Mouse (Mus musculus) stomach, embryonic 14.5 days (tissue): ENCODE data around the gene Recql. TPM values are rescaled to one million over a fixed set of nuclear protein-coding genes. Genes with fewer than 3 reads are reported as not detected.
"Not testable (repeated sequence)": the region's sequence is repeated elsewhere in the genome, so short reads cannot be mapped to it uniquely, and the experiment has no call there.

Experiments
- ATAC-seq: fragments of 200-750 bp; cut with Nextera tagmentation; 2 replicates; pipeline ENCODE4 v1.8.0; 2017; ENCODE audit warnings: low read depth, moderate TSS enrichment; ENCODE audit not compliant: insufficient number of reproducible peaks, insufficient read depth, low FRiP score
- H3K27ac ChIP-seq: fragments of 300-500 bp; sonication (generic); 2 replicates; pipeline ENCODE4 v1.5.1; 2014; ENCODE audit warnings: mild to moderate bottlenecking, low read length, moderate library complexity, mixed read lengths
- H3K27me3 ChIP-seq: fragments of 300-500 bp; sonication (generic); 2 replicates; pipeline ENCODE4 v1.6.1; 2014; ENCODE audit warnings: low read length, control low read depth, mixed read lengths; ENCODE audit not compliant: control insufficient read depth, insufficient read depth
- H3K36me3 ChIP-seq: fragments of 300-500 bp; sonication (generic); 2 replicates; pipeline ENCODE4 v1.6.1; 2014; ENCODE audit warnings: mild to moderate bottlenecking, control low read depth, low read length, moderate library complexity, mixed read lengths; ENCODE audit not compliant: control insufficient read depth, insufficient read depth
- H3K4me1 ChIP-seq: fragments of 300-500 bp; sonication (generic); 2 replicates; pipeline ENCODE4 v1.6.1; 2014; ENCODE audit warnings: low read length, control low read depth, mixed read lengths; ENCODE audit not compliant: control insufficient read depth, insufficient read depth
- H3K4me2 ChIP-seq: fragments of 300-500 bp; sonication (generic); replicated peaks from 2 replicates; pipeline ENCODE4 v1.6.1; 2014; ENCODE audit warnings: low read depth, low read length, control low read depth
- H3K4me3 ChIP-seq: fragments of 300-500 bp; sonication (generic); 2 replicates; pipeline ENCODE4 v1.5.1; 2014; ENCODE audit warnings: low read depth, low read length, control low read depth
- H3K9ac ChIP-seq: fragments of 300-500 bp; sonication (generic); replicated peaks from 2 replicates; pipeline ENCODE4 v1.6.1; 2014; ENCODE audit warnings: low read depth, mild to moderate bottlenecking, control low read depth, low read length, moderate library complexity, mixed read lengths
- H3K9me3 ChIP-seq: fragments of 300-500 bp; sonication (generic); 2 replicates; pipeline ENCODE4 v1.6.1; 2016; ENCODE audit warnings: low read depth, low read length, control low read depth; ENCODE audit not compliant: control insufficient read depth
- WGBS: fragments of 180-500 bp; shearing (Covaris S2); extraction: QIAGEN DNeasy Blood & Tissue Kit; methylation state at CpG from one replicate; pipeline ENCODE4 v1.1.7; 2014; 5-methylcytosine and 5-hydroxymethylcytosine counted together
- polyA plus RNA-seq: library from polyadenylated mRNA; unstranded; fragments of >200 nt; fragmentation: Nextera tagmentation; extraction: Ambion mirVana; gene quantifications from 2 replicates; pipeline ENCODE4 v1.2.1, GENCODE M21; 2014

Gene Recql
- polyA plus RNA-seq, 1 experiment from 2014 or later = 25.7 TPM

- no peak overlapping the region for H3K27ac ChIP-seq
- H3K27me3 ChIP-seq = no peaks in the 10 kb centered on the region
- H3K4me1 ChIP-seq = no peaks in the 10 kb centered on the region
- H3K4me3 ChIP-seq = no peak overlapping the region
- ATAC-seq = no peak
- peaks cover 32% of the 10 kb centered on the region for H3K36me3 ChIP-seq
- no peak overlapping the region for H3K4me2 ChIP-seq
- WGBS = 80% methylated on average over 7 of the region's 7 CpGs
- H3K9me3 ChIP-seq = no peaks in the 10 kb centered on the region
- H3K9ac ChIP-seq = no peak overlapping the region
Observed at GRCm38 (mm10) chr6:142357106-142357505, 29.8 kb downstream of the Recql start.

- not testable (repeated sequence) for H3K27ac ChIP-seq, H3K9ac ChIP-seq, H3K27me3 ChIP-seq, H3K4me3 ChIP-seq, H3K4me1 ChIP-seq, ATAC-seq, H3K9me3 ChIP-seq, H3K4me2 ChIP-seq
- peaks cover 26% of the 10 kb centered on the region for H3K36me3 ChIP-seq
- WGBS = 81% methylated on average over 3 of the region's 3 CpGs
Observed at GRCm38 (mm10) chr6:142352099-142352498, 34.8 kb downstream of the Recql start.

GRCm38 (mm10) chr6:142347431-142348385 lies 39.2 kb downstream of the Recql start:
- no peak for ATAC-seq
- no peak overlapping the region for H3K27ac ChIP-seq
- H3K9me3 ChIP-seq = no peaks in the 10 kb centered on the region
- H3K27me3 ChIP-seq = no peaks in the 10 kb centered on the region
- no peak overlapping the region for H3K9ac ChIP-seq
- H3K4me2 ChIP-seq = no peak overlapping the region
- 69% methylated on average over 11 of the region's 11 CpGs for WGBS
- H3K4me1 ChIP-seq = peaks cover 7% of the 10 kb centered on the region; the same call in 1 of the 2 replicates
- H3K36me3 ChIP-seq = peaks cover 16% of the 10 kb centered on the region
- H3K4me3 ChIP-seq = no peak overlapping the region

- peak; percentile 40; the same call in 1 of the 2 replicates for ATAC-seq
- Histone ChIP-seq H3K4me2 (peak overlapping the region; percentile 53), H3K4me1 (peaks cover 7% of the 10 kb centered on the region; the same call in 1 of the 2 replicates), H3K4me3 (peak overlapping the region; percentile 63), H3K36me3 (peaks cover 16% of the 10 kb centered on the region), H3K27ac (peak overlapping the region; percentile 84; the same call in 1 of the 2 replicates), H3K9ac (peak overlapping the region; percentile 45), H3K27me3 (no peaks in the 10 kb centered on the region), H3K9me3 (no peaks in the 10 kb centered on the region)
- 41% methylated on average over 12 of the region's 12 CpGs for WGBS
Observed at GRCm38 (mm10) chr6:142346181-142347110, 40.4 kb downstream of the Recql start.

GRCm38 (mm10) chr6:142345440-142346038 lies 41.3 kb downstream of the Recql start, which contains the start of gene Pyroxd1:
TSS of gene Pyroxd1 (plus strand) at chr6:142345654.
- H3K9ac ChIP-seq = peak within 1 kb of the TSS; percentile 45
- WGBS = under 1% methylated on average over 48 of the region's 48 CpGs
- peak within 1 kb of the TSS; percentile 84 for H3K27ac ChIP-seq
- no peaks in the 10 kb centered on the region for H3K27me3 ChIP-seq
- peaks cover 10% of the 10 kb centered on the region for H3K36me3 ChIP-seq
- H3K9me3 ChIP-seq = no peaks in the 10 kb centered on the region
- H3K4me3 ChIP-seq = peak within 1 kb of the TSS; percentile 63
- peaks cover 7% of the 10 kb centered on the region; the same call in 1 of the 2 replicates for H3K4me1 ChIP-seq
- peak; percentile 94 for ATAC-seq
- H3K4me2 ChIP-seq = peak within 1 kb of the TSS; percentile 53

- H3K4me3 ChIP-seq = no peak overlapping the region
- no peaks in the 10 kb centered on the region for H3K36me3 ChIP-seq
- no peak overlapping the region for H3K4me2 ChIP-seq
- H3K9me3 ChIP-seq = no peaks in the 10 kb centered on the region
- 71% methylated on average over 2 of the region's 2 CpGs for WGBS
- no peak overlapping the region for H3K27ac ChIP-seq
- peaks cover 7% of the 10 kb centered on the region; the same call in 1 of the 2 replicates for H3K4me1 ChIP-seq
- H3K27me3 ChIP-seq = no peaks in the 10 kb centered on the region
- H3K9ac ChIP-seq = no peak overlapping the region
- no peak for ATAC-seq
Observed at GRCm38 (mm10) chr6:142343561-142343960, 43.3 kb downstream of the Recql start.

GRCm38 (mm10) chr6:142339576-142339975 lies 47.3 kb downstream of the Recql start:
- Histone ChIP-seq H3K27ac (no peak overlapping the region), H3K4me2 (no peak overlapping the region), H3K27me3 (no peaks in the 10 kb centered on the region), H3K9me3 (no peaks in the 10 kb centered on the region), H3K4me3 (no peak overlapping the region), H3K9ac (no peak overlapping the region), H3K4me1 (no peaks in the 10 kb centered on the region), H3K36me3 (no peaks in the 10 kb centered on the region)
- no peak for ATAC-seq
- WGBS = 29% methylated on average over 2 of the region's 2 CpGs

- no peak for ATAC-seq
- Histone ChIP-seq H3K27me3 (no peaks in the 10 kb centered on the region), H3K27ac (no peak overlapping the region), H3K9me3 (no peaks in the 10 kb centered on the region), H3K4me3 (no peak overlapping the region), H3K36me3 (no peaks in the 10 kb centered on the region), H3K4me2 (no peak overlapping the region), H3K9ac (no peak overlapping the region), H3K4me1 (no peaks in the 10 kb centered on the region)
- WGBS = 71% methylated on average over 2 of the region's 2 CpGs
Observed at GRCm38 (mm10) chr6:142338961-142339360, 47.9 kb downstream of the Recql start.
